In the genomic region with DNA sequence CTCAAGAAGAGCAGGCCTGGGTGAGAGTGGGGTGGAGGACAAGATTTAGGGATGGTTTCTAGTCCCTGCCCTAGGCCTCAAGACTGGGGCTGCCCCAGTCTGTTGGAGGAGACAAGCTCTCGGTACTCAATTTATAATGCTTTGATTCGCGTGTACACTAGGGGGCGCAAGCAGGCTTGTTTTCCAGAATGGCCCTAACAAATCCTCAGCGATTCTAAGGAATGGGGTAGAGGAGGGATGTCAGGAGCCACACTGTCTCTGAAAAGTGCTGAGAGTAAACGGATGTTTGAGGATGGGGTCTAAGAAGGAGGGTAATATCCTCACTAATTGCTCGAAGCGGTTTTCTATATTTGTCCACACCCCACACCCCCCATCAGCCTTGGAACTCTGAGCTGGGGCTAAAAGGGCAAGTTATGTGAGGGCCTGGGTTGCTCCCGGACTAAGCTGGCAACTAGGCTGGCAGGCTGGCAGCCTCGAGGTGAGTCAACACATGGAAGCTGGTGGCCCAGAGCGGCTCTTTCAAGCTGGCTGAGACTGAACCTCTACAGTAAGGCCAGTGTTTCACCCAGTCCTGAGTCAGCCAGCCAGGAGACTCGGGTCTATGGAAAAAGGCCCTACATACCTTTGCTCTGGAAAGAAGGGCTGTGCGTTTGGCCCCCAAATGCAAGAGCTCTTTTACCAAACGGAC, we compare ENCODE assay signal across 8 mouse cellular contexts.
DNase-seq lines count a peak whose midpoint lies in the region; ATAC-seq and TF ChIP-seq lines count a peak whose summit lies in the region.

No protein-coding gene starts in this region.

- no peaks in the 10 kb centered on the region for H3K9me3 ChIP-seq in embryonic facial prominence, embryonic 14.5 days (ENCODE audit: control insufficient read depth, low read length)
- H3K9me3 ChIP-seq in kidney, embryonic 14.5 days (ENCODE audit: control insufficient read depth, low read length) = no peaks in the 10 kb centered on the region
- H3K9me3 ChIP-seq in limb, embryonic 14.5 days (ENCODE audit: control insufficient read depth, low read length) = no peaks in the 10 kb centered on the region

- ATAC-seq in embryonic facial prominence, embryonic 14.5 days (ENCODE audit: low read depth) = peak; percentile 78
- ATAC-seq in kidney, embryonic 14.5 days (ENCODE audit: low FRiP score, low TSS enrichment) = peak; percentile 62; the same call in 1 of the 2 replicates
- ATAC-seq in limb, embryonic 14.5 days (ENCODE audit: low FRiP score, low read depth) = 0 out of 2 replicates have a peak, but pooled peaks have one; percentile 37

- TF ChIP-seq POLR2A in bone marrow, adult 2 months (IDR thresholded peaks at IDR 0.05; ENCODE audit: borderline replicate concordance, control insufficient read depth, low read depth, low read length) = no peak
- TF ChIP-seq POLR2A in limb, embryonic 14.5 days (IDR thresholded peaks at IDR 0.05; ENCODE audit: borderline replicate concordance, extremely low read depth, insufficient read depth, insufficient read length) = no peak

- peak; percentile 79 for DNase-seq in 416B (ENCODE audit: low read depth)
- DNase-seq in embryonic facial prominence, embryonic 14.5 days (ENCODE audit: low spot score) = peak; percentile 92
- DNase-seq in heart, adult 9 months (ENCODE audit: low spot score in 2 of 2) = peak; percentile 59 to 82
- DNase-seq in limb, embryonic 14.5 days (ENCODE audit: low spot score) = peak; percentile 87
- DNase-seq in monocyte, adult 2 months (ENCODE audit: low read depth in 1 of 2, low spot score in 2 of 2) = peak; percentile 24 to 35
- peak; percentile 62 to 86 for DNase-seq in spleen, postnatal 4 days (ENCODE audit: low spot score in 2 of 2)

- H3K27ac ChIP-seq in bone marrow, adult 2 months (ENCODE audit: control insufficient read depth, insufficient read depth, low read depth, low read length, poor library complexity) = no peak overlapping the region
- 0 out of 2 replicates have a peak overlapping the region, but pooled peaks have one; percentile 41 for H3K27ac ChIP-seq in embryonic facial prominence, embryonic 14.5 days (replicated peaks; ENCODE audit: low read depth, low read length)
- no peak overlapping the region for H3K27ac ChIP-seq in kidney, embryonic 14.5 days (ENCODE audit: low read depth, low read length)
- 0 out of 2 replicates have a peak overlapping the region, but pooled peaks have one; percentile 30 for H3K27ac ChIP-seq in limb, embryonic 14.5 days (replicated peaks; ENCODE audit: low read depth, low read length)

- H3K9ac ChIP-seq in embryonic facial prominence, embryonic 14.5 days (ENCODE audit: low read depth, low read length) = no peak overlapping the region
- no peak overlapping the region for H3K9ac ChIP-seq in kidney, embryonic 14.5 days (ENCODE audit: low read depth, low read length)
- no peak overlapping the region for H3K9ac ChIP-seq in limb, embryonic 14.5 days (ENCODE audit: low read depth, low read length, severe bottlenecking)

- no peaks in the 10 kb centered on the region for H3K36me3 ChIP-seq in embryonic facial prominence, embryonic 14.5 days (ENCODE audit: control insufficient read depth, insufficient read depth, low read length)
- H3K36me3 ChIP-seq in kidney, embryonic 14.5 days (ENCODE audit: control insufficient read depth, insufficient read depth, low read length) = no peaks in the 10 kb centered on the region
- H3K36me3 ChIP-seq in limb, embryonic 14.5 days (ENCODE audit: control insufficient read depth, insufficient read depth, low read length) = no peaks in the 10 kb centered on the region

- H3K27me3 ChIP-seq in embryonic facial prominence, embryonic 14.5 days (replicated peaks; ENCODE audit: control insufficient read depth, insufficient read depth, low read length) = no peaks in the 10 kb centered on the region; the same call in 1 of the 2 replicates
- peaks cover 4% of the 10 kb centered on the region; the same call in 1 of the 2 replicates for H3K27me3 ChIP-seq in kidney, embryonic 14.5 days (ENCODE audit: control insufficient read depth, insufficient read depth, low read length)
- no peaks in the 10 kb centered on the region for H3K27me3 ChIP-seq in limb, embryonic 14.5 days (ENCODE audit: control insufficient read depth, insufficient read depth, low read length)

- H3K4me3 ChIP-seq in bone marrow, adult 2 months (replicated peaks; ENCODE audit: control insufficient read depth, low read depth, low read length) = no peak overlapping the region
- no peak overlapping the region for H3K4me3 ChIP-seq in embryonic facial prominence, embryonic 14.5 days (ENCODE audit: low read depth, low read length)
- no peak overlapping the region for H3K4me3 ChIP-seq in kidney, embryonic 14.5 days (ENCODE audit: low read length)
- H3K4me3 ChIP-seq in limb, embryonic 14.5 days (replicated peaks; ENCODE audit: low read length) = no peak overlapping the region

- TF ChIP-seq CTCF in bone marrow, adult 2 months (IDR thresholded peaks at IDR 0.05; ENCODE audit: control insufficient read depth, insufficient read depth, low read length) = peak; percentile 56

- H3K4me1 ChIP-seq in bone marrow, adult 2 months (ENCODE audit: control insufficient read depth, insufficient read depth, low read length) = no peaks in the 10 kb centered on the region; the same call in 1 of the 2 replicates
- no peaks in the 10 kb centered on the region for H3K4me1 ChIP-seq in embryonic facial prominence, embryonic 14.5 days (ENCODE audit: control insufficient read depth, insufficient read depth, low read length)
- H3K4me1 ChIP-seq in kidney, embryonic 14.5 days (ENCODE audit: control insufficient read depth, insufficient read depth, low read length) = no peaks in the 10 kb centered on the region
- no peaks in the 10 kb centered on the region for H3K4me1 ChIP-seq in limb, embryonic 14.5 days (ENCODE audit: control insufficient read depth, insufficient read depth, low read length)

- WGBS in bone marrow, adult 2 months = 40% methylated on average over 14 of the region's 14 CpGs
- 33% methylated on average over 14 of the region's 14 CpGs for WGBS in embryonic facial prominence, embryonic 14.5 days
- WGBS in kidney, embryonic 14.5 days = 36% methylated on average over 14 of the region's 14 CpGs
- 37% methylated on average over 14 of the region's 14 CpGs for WGBS in limb, embryonic 14.5 days

- H3K4me2 ChIP-seq in embryonic facial prominence, embryonic 14.5 days (ENCODE audit: low read depth, low read length) = no peak overlapping the region
- H3K4me2 ChIP-seq in kidney, embryonic 14.5 days (replicated peaks; ENCODE audit: low read depth, low read length) = no peak overlapping the region; the same call in 1 of the 2 replicates
- H3K4me2 ChIP-seq in limb, embryonic 14.5 days (replicated peaks; ENCODE audit: low read depth, low read length, severe bottlenecking) = no peak overlapping the region

Comparison
In these comparisons a context has a peak if more than half of its experiments do, and no peak if none do; other contexts are left out.
1. DNase-seq: peak in every context shown above with its lines; median percentile 92 in embryonic facial prominence, embryonic 14.5 days; 87 in limb, embryonic 14.5 days; 79 in 416B; 74 in spleen, postnatal 4 days; 70 in heart, adult 9 months; 30 in monocyte, adult 2 months.
2. H3K27ac ChIP-seq: peak in embryonic facial prominence, embryonic 14.5 days (single experiment) and limb, embryonic 14.5 days (single experiment); none in bone marrow, adult 2 months (single experiment) and kidney, embryonic 14.5 days (single experiment).
3. Peak in every context shown above with its lines, with median percentiles within 50 percentile points of each other: ATAC-seq.